Mouse (Mus musculus): ENCODE results near the gene Gbp2b. TPM values are rescaled to one million over a fixed set of nuclear protein-coding genes. Genes with fewer than 3 reads are reported as not detected.
A peak's percentile ranks its signal among the peaks of the same experiment; 100 is the strongest.
"Not testable (repeated sequence)": the region's sequence is repeated elsewhere in the genome, so short reads cannot be mapped to it uniquely, and the experiment has no call there.

The Gbp2b gene
- polyA plus RNA-seq (2016; fragmentation: Nextera tagmentation; extraction: Ambion mirVana), result not detected in 2 replicates

DNA sequence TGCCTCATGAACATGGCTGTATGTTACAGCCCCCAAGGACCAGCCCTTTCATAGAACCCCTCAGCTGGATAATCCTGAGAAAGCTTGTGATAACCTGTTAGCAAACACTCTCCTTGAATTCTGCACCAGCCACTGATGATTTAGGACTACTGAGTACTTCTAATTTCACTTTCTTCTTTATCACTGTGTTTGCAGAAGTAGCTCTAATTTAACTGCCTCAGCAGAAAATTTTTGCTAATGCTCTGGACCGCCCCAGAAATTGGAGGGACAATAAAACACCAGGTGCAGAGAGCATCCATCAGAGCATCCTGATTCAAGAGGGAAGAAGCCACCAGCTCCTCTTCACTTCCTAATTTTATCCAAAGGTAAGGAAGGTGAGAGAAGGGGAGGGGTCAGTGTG is at the start of gene Gbp2b:
Gbp2b (plus strand) TSS at position 301 of the 400 bp plus-strand sequence.
- Histone ChIP-seq H3K4me1 (no peaks in the 10 kb centered on the region), H3K27me3 (replicated peaks) (no peaks in the 10 kb centered on the region), H3K27ac (no peak within 1 kb of the TSS), H3K4me2 (no peak within 1 kb of the TSS), H3K9ac (no peak within 1 kb of the TSS), H3K36me3 (no peaks in the 10 kb centered on the region), H3K4me3 (no peak within 1 kb of the TSS), H3K9me3 (replicated peaks) (no peaks in the 10 kb centered on the region)
- WGBS (ENCODE audit: insufficient replicate concordance), result 59% methylated on average over 1 of the region's 1 CpGs
- no peak for ATAC-seq

DNA sequence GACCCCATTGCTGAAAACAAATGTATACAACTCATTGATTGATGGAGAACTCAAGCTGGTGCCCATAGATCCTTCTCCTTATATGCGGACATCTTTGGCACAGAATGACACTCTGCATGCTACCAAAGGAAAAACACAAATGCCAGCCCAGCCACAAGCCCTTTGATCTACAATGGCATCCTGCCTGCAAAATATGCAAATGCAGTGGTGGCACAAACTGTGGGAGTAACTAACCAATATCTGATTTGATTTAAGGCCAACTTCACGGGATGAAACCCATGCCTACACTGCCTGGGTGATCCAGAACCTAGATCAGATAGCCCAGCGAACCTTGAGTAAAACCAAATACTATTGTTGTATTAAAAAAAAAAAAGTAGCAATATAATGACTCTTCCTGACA is 48.0 kb upstream of the Gbp2b start:
- no peaks in the 10 kb centered on the region for H3K27me3 ChIP-seq (replicated peaks)
- H3K9me3 ChIP-seq (replicated peaks), result no peaks in the 10 kb centered on the region
- no peak for ATAC-seq
- 56% methylated on average over 3 of the region's 3 CpGs for WGBS (ENCODE audit: insufficient replicate concordance)
- H3K27ac ChIP-seq, result no peak overlapping the region
- H3K4me1 ChIP-seq, result no peaks in the 10 kb centered on the region
- H3K9ac ChIP-seq, result no peak overlapping the region
- no peaks in the 10 kb centered on the region for H3K36me3 ChIP-seq
- no peak overlapping the region for H3K4me3 ChIP-seq
- no peak overlapping the region for H3K4me2 ChIP-seq

DNA sequence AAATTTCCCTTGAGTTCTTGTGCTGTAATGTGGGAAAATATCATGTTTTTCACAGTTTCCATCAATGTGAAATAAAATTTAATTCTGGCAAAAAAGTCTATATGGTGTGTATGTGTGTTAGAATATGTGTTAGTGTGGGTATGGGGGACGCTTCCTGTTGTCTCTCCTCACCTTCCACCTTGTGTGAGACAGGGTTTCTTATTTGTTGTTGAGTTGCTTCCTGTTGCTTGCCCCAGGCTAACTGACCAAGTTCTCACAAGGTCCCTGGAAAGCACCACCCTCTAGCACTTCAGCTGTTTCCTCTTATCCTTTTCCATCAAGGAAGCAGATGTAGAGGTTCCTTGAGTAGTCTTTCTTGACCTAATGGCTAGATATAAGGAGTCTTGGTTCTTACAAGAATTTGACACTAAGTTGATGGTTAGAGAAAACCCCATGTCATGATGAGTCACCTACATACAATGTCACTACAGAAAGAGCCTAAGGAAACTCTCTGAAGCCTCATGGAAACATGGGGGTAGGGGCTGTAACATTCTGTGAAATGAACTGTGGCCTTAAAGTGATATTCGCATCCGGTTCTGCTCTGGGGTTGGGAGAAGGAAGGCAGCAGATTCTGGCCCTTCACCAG is 44.5 kb upstream of the Gbp2b start:
- Histone ChIP-seq H3K27ac (no peak overlapping the region), H3K27me3 (replicated peaks) (no peaks in the 10 kb centered on the region), H3K4me3 (no peak overlapping the region), H3K36me3 (no peaks in the 10 kb centered on the region), H3K9me3 (replicated peaks) (no peaks in the 10 kb centered on the region), H3K4me1 (no peaks in the 10 kb centered on the region), H3K4me2 (no peak overlapping the region), H3K9ac (no peak overlapping the region)
- 45% methylated on average over 3 of the region's 3 CpGs for WGBS (ENCODE audit: insufficient replicate concordance)
- no peak for ATAC-seq

DNA sequence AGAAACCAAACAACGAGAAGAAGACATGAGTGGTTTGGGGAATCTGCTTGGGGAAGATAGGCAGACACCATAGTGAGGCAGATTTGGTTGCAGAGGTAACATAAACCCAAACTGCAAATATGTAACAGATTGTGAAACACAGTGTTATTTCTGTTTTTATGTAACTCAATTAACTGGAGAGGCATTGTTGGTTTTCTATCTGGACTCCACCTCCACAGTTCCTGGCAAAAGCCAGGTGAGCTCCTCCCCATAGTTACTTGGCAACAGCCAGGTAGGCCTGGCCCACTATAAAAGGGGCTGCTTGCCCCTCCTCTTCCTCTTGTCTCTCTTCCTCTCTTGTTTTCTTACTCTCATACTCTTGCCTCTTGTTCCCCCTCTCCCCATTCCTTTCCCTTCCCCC is 40.0 kb upstream of the Gbp2b start:
- H3K36me3 ChIP-seq, result no peaks in the 10 kb centered on the region
- H3K4me1 ChIP-seq, result no peaks in the 10 kb centered on the region
- WGBS (ENCODE audit: insufficient replicate concordance), result 54% methylated on average over 1 of the region's 1 CpGs
- no peak for ATAC-seq
- H3K4me2 ChIP-seq, result no peak overlapping the region
- no peaks in the 10 kb centered on the region for H3K9me3 ChIP-seq (replicated peaks)
- H3K27ac ChIP-seq, result no peak overlapping the region
- no peaks in the 10 kb centered on the region for H3K27me3 ChIP-seq (replicated peaks)
- no peak overlapping the region for H3K4me3 ChIP-seq
- no peak overlapping the region for H3K9ac ChIP-seq

DNA sequence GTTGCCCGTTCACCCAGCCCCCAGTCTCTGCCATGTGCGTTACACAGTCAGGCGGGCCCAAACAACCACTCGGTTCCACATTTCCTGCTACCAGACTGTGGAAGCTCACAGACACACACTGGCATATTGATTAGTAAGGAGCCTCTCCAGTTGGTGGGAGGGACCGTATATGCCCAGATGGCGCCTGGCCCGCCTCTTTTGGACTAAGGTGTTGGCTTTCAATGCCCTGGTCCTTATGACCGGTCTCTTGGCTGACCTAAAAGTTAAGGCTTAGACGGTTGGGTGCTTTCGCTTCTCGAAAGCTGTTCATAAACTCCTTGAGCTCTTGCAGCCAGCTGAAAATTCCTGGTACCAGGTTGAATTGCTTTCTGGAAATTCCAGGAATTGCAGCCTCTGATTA is 39.0 kb upstream of the Gbp2b start:
- H3K27ac ChIP-seq, result no peak overlapping the region
- no peak overlapping the region for H3K4me2 ChIP-seq
- no peak overlapping the region for H3K4me3 ChIP-seq
- no peaks in the 10 kb centered on the region for H3K9me3 ChIP-seq (replicated peaks)
- 80% methylated on average over 11 of the region's 11 CpGs for WGBS (ENCODE audit: insufficient replicate concordance)
- H3K36me3 ChIP-seq, result no peaks in the 10 kb centered on the region
- no peaks in the 10 kb centered on the region for H3K27me3 ChIP-seq (replicated peaks)
- no peak overlapping the region for H3K9ac ChIP-seq
- no peak for ATAC-seq
- H3K4me1 ChIP-seq, result peaks cover 4% of the 10 kb centered on the region; the same call in 1 of the 2 replicates

DNA sequence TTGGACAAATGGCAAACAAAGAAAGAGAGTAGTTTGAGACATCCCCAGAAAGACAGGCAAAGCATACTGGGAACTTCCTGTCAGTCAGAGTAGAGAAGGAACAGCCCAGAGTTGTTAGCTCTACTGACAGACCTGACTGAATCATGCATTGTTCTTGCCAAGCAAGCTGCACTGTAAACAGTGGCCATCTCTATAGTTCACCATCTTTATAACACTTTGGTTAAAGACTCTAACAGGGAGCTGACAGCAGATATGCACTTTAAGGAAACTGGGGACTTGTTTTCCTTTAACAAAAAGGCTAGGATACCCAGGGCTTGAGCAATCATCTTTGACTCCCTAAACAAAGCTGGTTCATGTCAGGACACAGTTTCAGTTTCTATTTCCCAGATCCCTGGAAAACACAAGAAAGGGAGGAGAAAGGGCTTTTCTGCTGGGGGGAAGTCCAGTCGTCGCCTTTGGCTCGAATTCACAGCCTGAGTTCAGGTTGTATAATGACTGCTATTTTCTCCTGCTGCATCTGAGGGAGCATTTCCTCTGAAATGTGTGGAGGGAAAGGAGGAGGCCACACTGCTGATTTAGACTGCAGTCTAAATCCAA is 34.9 kb upstream of the Gbp2b start, which contains the start of gene Gbp3:
Gbp3 (plus strand) TSS at position 395 of the 597 bp plus-strand sequence.
- Histone ChIP-seq H3K27ac (no peak within 1 kb of the TSS), H3K36me3 (no peaks in the 10 kb centered on the region), H3K4me2 (peak within 1 kb of the TSS; percentile 64), H3K4me3 (peak within 1 kb of the TSS; percentile 51), H3K9ac (peak within 1 kb of the TSS; percentile 41; the same call in 1 of the 2 replicates), H3K4me1 (peaks cover 4% of the 10 kb centered on the region; the same call in 1 of the 2 replicates), H3K9me3 (replicated peaks) (no peaks in the 10 kb centered on the region), H3K27me3 (replicated peaks) (no peaks in the 10 kb centered on the region)
- 25% methylated on average over 3 of the region's 3 CpGs for WGBS (ENCODE audit: insufficient replicate concordance)
- ATAC-seq, result no peak

DNA sequence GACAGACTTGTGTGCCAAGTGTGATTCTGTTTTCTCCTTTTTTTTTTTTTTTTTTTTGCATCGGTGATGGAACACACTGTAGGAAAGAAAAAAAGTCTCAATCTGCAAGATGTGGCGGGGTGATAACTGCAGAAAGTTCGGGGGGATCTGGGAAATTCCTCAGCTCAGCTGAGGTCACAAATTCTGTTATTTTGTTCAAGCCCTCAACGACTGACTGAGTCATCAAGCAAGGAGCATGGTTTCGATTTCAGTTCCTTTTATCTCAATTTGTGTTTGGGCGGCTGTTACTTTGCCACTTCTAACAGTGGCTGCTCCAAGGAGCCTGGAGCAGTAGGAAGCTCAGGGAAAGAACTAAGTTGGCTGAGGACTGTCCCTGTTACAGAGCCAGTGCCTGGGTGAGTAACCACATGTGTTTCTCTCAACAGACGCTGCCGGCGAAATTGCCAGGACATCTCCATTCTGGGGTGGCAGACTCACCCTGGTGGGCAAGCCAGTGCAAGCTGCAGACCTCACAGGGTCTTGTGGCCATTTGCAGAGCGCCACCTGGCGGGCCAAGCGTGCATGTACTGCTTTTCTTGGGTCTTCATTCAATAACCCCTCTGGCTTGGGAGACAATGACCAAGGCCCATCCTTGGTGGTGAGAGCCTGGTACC is 34.2 kb upstream of the Gbp2b start:
- Histone ChIP-seq H3K36me3 (no peaks in the 10 kb centered on the region), H3K9ac (peak overlapping the region; percentile 41; the same call in 1 of the 2 replicates), H3K4me1 (peaks cover 4% of the 10 kb centered on the region; the same call in 1 of the 2 replicates), H3K27me3 (replicated peaks) (no peaks in the 10 kb centered on the region), H3K4me3 (peak overlapping the region; percentile 51), H3K27ac (no peak overlapping the region), H3K4me2 (peak overlapping the region; percentile 64), H3K9me3 (replicated peaks) (no peaks in the 10 kb centered on the region)
- peak; percentile 82 for ATAC-seq
- WGBS (ENCODE audit: insufficient replicate concordance), result 4% methylated on average over 12 of the region's 12 CpGs

DNA sequence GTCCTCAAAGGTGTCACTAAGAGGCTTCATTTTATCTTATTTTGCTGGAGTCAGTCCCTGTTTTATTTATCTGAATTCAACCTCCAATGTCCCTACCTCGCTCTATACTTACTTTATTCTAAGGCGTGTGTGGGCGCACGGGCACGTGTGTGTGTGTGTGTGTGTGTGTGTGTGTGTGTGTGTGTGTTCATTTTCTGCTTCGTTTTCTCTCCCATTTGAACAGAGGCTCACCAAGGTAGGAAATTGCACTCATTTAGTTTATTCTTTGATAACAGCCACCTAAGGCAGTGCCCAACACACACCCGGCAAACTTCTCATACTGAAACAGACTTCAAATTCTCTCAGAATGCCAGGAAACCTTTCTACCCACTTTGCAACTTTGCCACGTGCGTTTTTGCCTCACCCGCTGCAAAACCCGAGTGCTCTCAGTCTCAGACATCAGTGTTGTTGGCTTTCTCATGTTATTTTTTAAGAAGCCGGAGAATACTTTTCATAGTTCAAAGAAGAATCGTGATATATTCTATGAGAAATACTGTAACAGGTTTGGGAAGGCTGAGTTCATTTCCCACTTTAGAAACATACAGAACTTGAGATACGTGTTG is 33.5 kb upstream of the Gbp2b start:
- no peak overlapping the region for H3K9ac ChIP-seq
- H3K4me3 ChIP-seq, result no peak overlapping the region
- peaks cover 4% of the 10 kb centered on the region; the same call in 1 of the 2 replicates for H3K4me1 ChIP-seq
- H3K27me3 ChIP-seq (replicated peaks), result no peaks in the 10 kb centered on the region
- 74% methylated on average over 14 of the region's 14 CpGs for WGBS (ENCODE audit: insufficient replicate concordance)
- peak overlapping the region; percentile 64; the same call in 1 of the 2 replicates for H3K4me2 ChIP-seq
- no peak for ATAC-seq
- H3K27ac ChIP-seq, result no peak overlapping the region
- no peaks in the 10 kb centered on the region for H3K9me3 ChIP-seq (replicated peaks)
- H3K36me3 ChIP-seq, result no peaks in the 10 kb centered on the region

DNA sequence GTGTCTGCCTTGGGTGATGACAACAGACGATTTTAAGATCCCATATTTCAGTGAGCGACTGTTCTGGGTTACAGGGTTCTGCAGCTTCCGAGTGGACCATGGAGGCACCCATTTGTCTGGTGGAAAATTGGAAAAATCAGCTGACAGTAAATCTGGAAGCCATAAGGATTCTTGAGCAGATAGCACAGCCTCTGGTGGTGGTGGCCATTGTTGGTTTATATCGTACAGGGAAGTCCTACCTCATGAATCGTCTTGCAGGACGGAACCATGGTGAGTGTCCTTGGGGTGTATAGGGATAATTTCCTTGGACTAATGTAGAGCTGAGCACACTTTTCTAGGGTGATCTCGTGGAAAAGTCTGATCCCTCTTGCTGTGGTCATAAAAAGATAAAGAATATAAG is 33.0 kb upstream of the Gbp2b start:
- Histone ChIP-seq H3K36me3 (no peaks in the 10 kb centered on the region), H3K4me1 (peaks cover 4% of the 10 kb centered on the region; the same call in 1 of the 2 replicates), H3K9ac (no peak overlapping the region), H3K4me3 (no peak overlapping the region), H3K27me3 (replicated peaks) (no peaks in the 10 kb centered on the region), H3K4me2 (no peak overlapping the region), H3K27ac (no peak overlapping the region), H3K9me3 (replicated peaks) (no peaks in the 10 kb centered on the region)
- ATAC-seq, result no peak
- 66% methylated on average over 7 of the region's 7 CpGs for whole genome bisulfite sequencing (ENCODE audit: insufficient replicate concordance)

DNA sequence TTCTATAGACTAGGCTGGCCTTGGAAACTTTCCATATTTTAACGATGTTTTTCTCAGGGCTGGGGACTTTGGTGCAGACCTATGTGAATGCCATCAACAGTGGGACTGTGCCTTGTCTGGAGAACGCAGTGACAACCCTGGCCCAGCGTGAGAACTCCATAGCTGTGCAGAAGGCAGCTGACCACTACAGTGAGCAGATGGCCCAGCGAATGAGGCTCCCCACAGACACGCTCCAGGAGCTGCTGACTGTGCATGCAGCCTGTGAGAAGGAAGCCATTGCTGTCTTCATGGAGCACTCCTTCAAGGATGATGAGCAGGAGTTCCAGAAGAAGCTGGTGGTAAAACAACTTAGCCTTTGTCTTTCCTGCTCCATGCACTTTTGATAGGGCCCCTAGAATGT is 27.2 kb upstream of the Gbp2b start:
- not testable (repeated sequence) for H3K4me2 ChIP-seq; H3K4me1 ChIP-seq; H3K9ac ChIP-seq; H3K4me3 ChIP-seq; H3K27ac ChIP-seq; H3K36me3 ChIP-seq; H3K27me3 ChIP-seq (replicated peaks); H3K9me3 ChIP-seq (replicated peaks); ATAC-seq
- WGBS (ENCODE audit: insufficient replicate concordance), result 62% methylated on average over 5 of the region's 5 CpGs

DNA sequence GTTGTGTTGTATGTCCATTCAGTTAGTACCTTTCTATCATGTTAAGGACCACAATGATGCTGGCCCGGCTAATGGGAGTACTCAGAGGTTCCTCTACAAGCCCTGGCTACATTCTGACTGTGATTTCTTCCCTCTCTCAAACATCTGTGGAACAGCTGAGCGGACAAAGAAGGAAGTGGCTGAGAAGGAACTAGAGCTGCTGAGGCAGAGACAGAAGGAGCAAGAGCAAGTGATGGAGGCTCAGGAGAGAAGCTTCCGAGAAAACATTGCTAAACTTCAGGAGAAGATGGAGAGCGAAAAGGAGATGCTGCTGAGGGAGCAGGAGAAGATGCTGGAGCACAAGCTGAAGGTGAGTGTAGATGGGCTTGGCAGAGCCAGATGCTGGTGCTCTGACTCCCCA is 23.9 kb upstream of the Gbp2b start:
- no peaks in the 10 kb centered on the region for H3K27me3 ChIP-seq (replicated peaks)

DNA sequence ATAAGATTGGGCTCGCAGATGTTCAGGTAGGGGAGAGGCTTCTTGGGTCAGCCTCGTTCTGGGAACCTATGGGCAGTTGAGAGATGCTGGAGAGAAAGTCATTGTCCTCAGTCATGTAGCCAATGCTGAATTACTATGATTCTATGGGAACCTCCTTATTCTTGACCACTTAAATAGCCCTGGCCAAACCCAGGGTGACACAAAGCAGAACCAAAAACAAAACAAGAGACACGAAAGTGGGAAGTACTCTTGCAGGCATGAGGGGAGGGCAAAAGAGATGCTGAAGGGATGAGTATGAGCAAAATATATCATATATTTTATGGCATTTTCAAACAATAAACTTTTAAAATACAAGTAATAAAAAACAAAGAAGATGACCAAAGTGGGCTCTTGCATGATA is 17.5 kb upstream of the Gbp2b start:
- H3K36me3 ChIP-seq, result no peaks in the 10 kb centered on the region
- WGBS (ENCODE audit: insufficient replicate concordance), result 43% methylated on average over 3 of the region's 3 CpGs
- H3K9ac ChIP-seq, result no peak overlapping the region

More for the DNA sequence above, 23.9 kb upstream of the Gbp2b start:
- Histone ChIP-seq H3K27ac (no peak overlapping the region), H3K9me3 (replicated peaks) (no peaks in the 10 kb centered on the region), H3K36me3 (no peaks in the 10 kb centered on the region), H3K9ac (no peak overlapping the region), H3K4me2 (no peak overlapping the region), H3K4me3 (no peak overlapping the region), H3K4me1 (no peaks in the 10 kb centered on the region)
- ATAC-seq, result no peak
- 65% methylated on average over 4 of the region's 4 CpGs for WGBS (ENCODE audit: insufficient replicate concordance)

More for the DNA sequence above, 17.5 kb upstream of the Gbp2b start:
- no peaks in the 10 kb centered on the region for H3K9me3 ChIP-seq (replicated peaks)
- ATAC-seq, result no peak
- no peak overlapping the region for H3K4me3 ChIP-seq
- no peak overlapping the region for H3K4me2 ChIP-seq
- H3K4me1 ChIP-seq, result no peaks in the 10 kb centered on the region
- H3K27me3 ChIP-seq (replicated peaks), result no peaks in the 10 kb centered on the region
- H3K27ac ChIP-seq, result no peak overlapping the region
